8 mouse cellular contexts compared by ENCODE assay signal in the genomic region with DNA sequence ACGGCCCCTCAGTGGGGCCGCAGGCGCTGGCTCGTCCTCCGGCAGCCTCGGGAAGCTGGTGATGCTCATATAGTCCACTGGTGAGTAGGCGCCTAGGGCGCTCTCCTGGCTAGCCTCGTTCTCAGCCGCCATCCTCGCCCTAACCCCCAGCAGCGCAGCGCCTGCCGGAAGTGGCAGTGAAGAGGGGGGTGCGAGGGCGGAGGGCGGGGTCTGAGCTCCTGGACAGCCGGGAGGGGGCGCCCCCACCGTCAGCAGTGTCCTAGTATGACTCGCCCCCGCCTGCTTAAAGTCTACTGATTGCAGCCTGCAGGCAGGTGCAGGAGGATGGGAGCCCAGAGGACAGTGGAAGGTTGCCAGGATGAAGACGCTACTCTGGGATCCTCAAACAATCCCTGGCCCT. TPM values are rescaled to one million over a fixed set of nuclear protein-coding genes. Genes with fewer than 3 reads are reported as not detected.
DNase-seq lines count a peak whose midpoint lies in the region; ATAC-seq and TF ChIP-seq lines count a peak whose summit lies in the region.

No protein-coding gene starts in this region.

- H3K27ac ChIP-seq in forebrain, postnatal 0 days (ENCODE audit: low read depth, low read length), result peak overlapping the region; percentile 80
- peak overlapping the region; percentile 85 for H3K27ac ChIP-seq in neural tube, embryonic 15.5 days (replicated peaks)

- H3K4me3 ChIP-seq in forebrain, postnatal 0 days (ENCODE audit: low read depth, low read length), result peak overlapping the region; percentile 79
- peak overlapping the region; percentile 84 for H3K4me3 ChIP-seq in neural tube, embryonic 15.5 days (replicated peaks)

- peak; percentile 49 for ATAC-seq in CD4-positive, CD25-positive, alpha-beta regulatory T cell, adult 4 months
- peak; percentile 30 for ATAC-seq in forebrain, postnatal 0 days
- peak; percentile 51 for ATAC-seq in neural tube, embryonic 15.5 days (ENCODE audit: low FRiP score)

- no peaks in the 10 kb centered on the region for H3K27me3 ChIP-seq in forebrain, postnatal 0 days (ENCODE audit: insufficient read depth, low read length)
- H3K27me3 ChIP-seq in neural tube, embryonic 15.5 days (replicated peaks), result no peaks in the 10 kb centered on the region

- no peaks in the 10 kb centered on the region; the same call in 1 of the 2 replicates for H3K36me3 ChIP-seq in forebrain, postnatal 0 days (ENCODE audit: insufficient read depth)
- H3K36me3 ChIP-seq in neural tube, embryonic 15.5 days, result peaks cover 2% of the 10 kb centered on the region; the same call in 1 of the 2 replicates

- TF ChIP-seq CTCF in forebrain, postnatal 0 days (IDR thresholded peaks at IDR 0.05; ENCODE audit: low read depth), result peak; percentile 64

- H3K9me3 ChIP-seq in forebrain, postnatal 0 days (ENCODE audit: low read length), result no peaks in the 10 kb centered on the region
- H3K9me3 ChIP-seq in neural tube, embryonic 15.5 days (replicated peaks), result no peaks in the 10 kb centered on the region

- peak; percentile 90 for DNase-seq in cerebellum, adult 11 months
- DNase-seq in forebrain, postnatal 0 days, result peak; percentile 83
- DNase-seq in heart, postnatal 4 days, result peak; percentile 74
- DNase-seq in layer of hippocampus, adult 8-10 months (ENCODE audit: low spot score in 2 of 2), result peak; percentile 83 to 87
- peak; percentile 68 to 74 for DNase-seq in lung, adult 18-20 months
- DNase-seq in telencephalon, adult 2 months (ENCODE audit: low read depth, low spot score), result peak; percentile 83

- peak overlapping the region; percentile 89 for H3K9ac ChIP-seq in forebrain, postnatal 0 days
- peak overlapping the region; percentile 95 for H3K9ac ChIP-seq in neural tube, embryonic 15.5 days (replicated peaks)

- WGBS in forebrain, postnatal 0 days, result under 1% methylated on average over 22 of the region's 23 CpGs
- 2% methylated on average over 21 of the region's 23 CpGs for WGBS in neural tube, embryonic 15.5 days

- H3K4me2 ChIP-seq in forebrain, postnatal 0 days (ENCODE audit: low read depth), result peak overlapping the region; percentile 81
- peak overlapping the region; percentile 79 for H3K4me2 ChIP-seq in neural tube, embryonic 15.5 days

- H3K4me1 ChIP-seq in forebrain, postnatal 0 days (ENCODE audit: insufficient read depth), result peaks cover 17% of the 10 kb centered on the region; the same call in 1 of the 2 replicates
- peaks cover 47% of the 10 kb centered on the region for H3K4me1 ChIP-seq in neural tube, embryonic 15.5 days

RNA-seq across cellular contexts. Expression of gene Acss2, which starts 3.1 kb away (rescaled TPM):
- 10 to 100 TPM; 16.1 to 17.6 TPM for polyA plus RNA-seq in CD4-positive, CD25-positive, alpha-beta regulatory T cell, adult 4 months (2017; shearing (Covaris generic))
- 25.5 and 27.7 TPM in 2 replicates for total RNA-seq in forebrain, postnatal 0 days (2014; rRNA removed)
- 13.3 and 16.3 TPM in 2 replicates for polyA plus RNA-seq in forebrain, postnatal 0 days (2015; fragmentation: Nextera tagmentation; extraction: Ambion mirVana)
- total RNA-seq in heart, postnatal 4 days (2021), result 10 to 100 TPM; 27.4 TPM
- 10 to 100 TPM; 61.2 to 72.6 (median 61.8) TPM for total RNA-seq in layer of hippocampus, adult 8-10 months (2022)
- polyA plus RNA-seq in neural tube, embryonic 15.5 days (2015; fragmentation: Nextera tagmentation; extraction: Ambion mirVana), result 24.0 and 29.4 TPM in 2 replicates

RNA-seq across cellular contexts. Expression of gene Ggt7, which starts 3.4 kb away (rescaled TPM):
- 10 to 100 TPM; 15.7 to 28.5 TPM for polyA plus RNA-seq in CD4-positive, CD25-positive, alpha-beta regulatory T cell, adult 4 months (2017; shearing (Covaris generic))
- total RNA-seq in forebrain, postnatal 0 days (2014; rRNA removed), result 131 and 137 TPM in 2 replicates
- polyA plus RNA-seq in forebrain, postnatal 0 days (2015; fragmentation: Nextera tagmentation; extraction: Ambion mirVana), result 78.5 and 85.3 TPM in 2 replicates
- total RNA-seq in heart, postnatal 4 days (2021), result 1 to 10 TPM in 1 of 2 experiments, under 1 TPM in 1; 0.62 to 1.3 TPM
- total RNA-seq in layer of hippocampus, adult 8-10 months (2022), result 100 to 1,000 TPM; 112 to 119 (median 115) TPM
- polyA plus RNA-seq in neural tube, embryonic 15.5 days (2015; fragmentation: Nextera tagmentation; extraction: Ambion mirVana), result 80.2 and 94.7 TPM in 2 replicates

RNA-seq across cellular contexts. Expression of gene Ncoa6, which starts 41.0 kb away (rescaled TPM):
- 10 to 100 TPM; 10.8 to 14.2 TPM for polyA plus RNA-seq in CD4-positive, CD25-positive, alpha-beta regulatory T cell, adult 4 months (2017; shearing (Covaris generic))
- 32.4 and 45.8 TPM in 2 replicates for total RNA-seq in forebrain, postnatal 0 days (2014; rRNA removed)
- 23.5 and 26.8 TPM in 2 replicates for polyA plus RNA-seq in forebrain, postnatal 0 days (2015; fragmentation: Nextera tagmentation; extraction: Ambion mirVana)
- total RNA-seq in heart, postnatal 4 days (2021), result 10 to 100 TPM; 42.9 to 44.7 TPM
- total RNA-seq in layer of hippocampus, adult 8-10 months (2022), result 10 to 100 TPM; 58.1 to 63.8 (median 62.3) TPM
- 18.8 and 18.9 TPM in 2 replicates for polyA plus RNA-seq in neural tube, embryonic 15.5 days (2015; fragmentation: Nextera tagmentation; extraction: Ambion mirVana)

Comparison
In these comparisons a context has a peak if more than half of its experiments do, and no peak if none do; other contexts are left out.
1. Peak in every context shown above with its lines: DNase-seq, ATAC-seq, H3K4me3 ChIP-seq and H3K27ac ChIP-seq.
2. RNA of gene Ggt7, which starts 3.4 kb away (total RNA-seq): 131 to 137 TPM in forebrain, postnatal 0 days and 112 to 119 TPM in layer of hippocampus, adult 8-10 months; 0.62 to 1.3 TPM in heart, postnatal 4 days; every median in the first group is over 10 times any median in the second.